Mouse (Mus musculus) frontal cortex, postnatal 10 days (tissue): Measurements from ENCODE around the gene Ccdc42.
A peak's percentile ranks its signal among the peaks of the same experiment; 100 is the strongest.

Experiments used
- DNase-seq, 2 experiments: peaks; one replicate each; pipeline ENCODE4 v3.0.0; 2022; ENCODE audit warnings: low spot score in 2 of 2, mixed read lengths in 1 of 2

The Ccdc42 gene

GRCm38 (mm10) chr11:68586721-68587120 is at the start of gene Ccdc42:
TSS of gene Ccdc42 (plus strand) at chr11:68587021.
- DNase-seq, result no peak

GRCm38 (mm10) chr11:68539621-68540020 is 47.2 kb upstream of the Ccdc42 start:
- no peak for DNase-seq

- no peak for DNase-seq
These were observed 42.3 kb upstream of the Ccdc42 start for GRCm38 (mm10) chr11:68544554-68544953.

GRCm38 (mm10) chr11:68545172-68545571 is 41.6 kb upstream of the Ccdc42 start:
- DNase-seq, result no peak

- DNase-seq, result no peak
These were observed 41.1 kb upstream of the Ccdc42 start for GRCm38 (mm10) chr11:68545682-68546222.

GRCm38 (mm10) chr11:68547484-68547883 is 39.3 kb upstream of the Ccdc42 start:
- no peak for DNase-seq

- DNase-seq, result no peak
These were observed 37.2 kb upstream of the Ccdc42 start for GRCm38 (mm10) chr11:68549597-68549996.

GRCm38 (mm10) chr11:68550358-68550757 is 36.5 kb upstream of the Ccdc42 start:
- no peak for DNase-seq

GRCm38 (mm10) chr11:68553981-68554471 is 32.8 kb upstream of the Ccdc42 start:
- no peak for DNase-seq

- no peak for DNase-seq
These were observed 30.8 kb upstream of the Ccdc42 start, which contains the start of gene Mfsd6l for GRCm38 (mm10) chr11:68555918-68556584. TSS of gene Mfsd6l (plus strand) at chr11:68556186.

- no peak for DNase-seq
These were observed 27.3 kb upstream of the Ccdc42 start for GRCm38 (mm10) chr11:68559546-68559945.

GRCm38 (mm10) chr11:68561957-68562950 is 24.6 kb upstream of the Ccdc42 start:
- DNase-seq, result no peak

GRCm38 (mm10) chr11:68564356-68565031 is 22.3 kb upstream of the Ccdc42 start:
- DNase-seq, result no peak

GRCm38 (mm10) chr11:68565032-68565429 is 21.8 kb upstream of the Ccdc42 start:
- no peak for DNase-seq

- peak; percentile 66 to 77 for DNase-seq
These were observed 20.3 kb upstream of the Ccdc42 start for GRCm38 (mm10) chr11:68566447-68567059.

- DNase-seq, result no peak
These were observed 16.0 kb upstream of the Ccdc42 start for GRCm38 (mm10) chr11:68570861-68571260.

GRCm38 (mm10) chr11:68577076-68577475 is 9.7 kb upstream of the Ccdc42 start:
- no peak for DNase-seq

GRCm38 (mm10) chr11:68579462-68579881 is 7.3 kb upstream of the Ccdc42 start:
- peak; percentile 58 for DNase-seq

GRCm38 (mm10) chr11:68580566-68580965 is 6.3 kb upstream of the Ccdc42 start:
- no peak for DNase-seq

- DNase-seq, result peak in 1 of 2 experiments; percentile 37
These were observed 3.6 kb upstream of the Ccdc42 start for GRCm38 (mm10) chr11:68583225-68583624.

GRCm38 (mm10) chr11:68583906-68584480 is 2.8 kb upstream of the Ccdc42 start:
- no peak for DNase-seq
